Mouse (Mus musculus) hematopoietic multipotent progenitor cell, adult 10-12 weeks (in vitro differentiated cells): ENCODE data around the gene Ntf5. TPM values are rescaled to one million over a fixed set of nuclear protein-coding genes. Genes with fewer than 3 reads are reported as not detected.

ENCODE experiments used
- polyA plus RNA-seq: library from polyadenylated mRNA; stranded (reverse); fragments of >175 nt; gene quantifications from 2 replicates; pipeline ENCODE4 v1.2.3, GENCODE M21; 2012; ENCODE audit warnings: low replicate concordance

The Ntf5 gene
- polyA plus RNA-seq, result 0.08 and 0.28 TPM in 2 replicates

DNA sequence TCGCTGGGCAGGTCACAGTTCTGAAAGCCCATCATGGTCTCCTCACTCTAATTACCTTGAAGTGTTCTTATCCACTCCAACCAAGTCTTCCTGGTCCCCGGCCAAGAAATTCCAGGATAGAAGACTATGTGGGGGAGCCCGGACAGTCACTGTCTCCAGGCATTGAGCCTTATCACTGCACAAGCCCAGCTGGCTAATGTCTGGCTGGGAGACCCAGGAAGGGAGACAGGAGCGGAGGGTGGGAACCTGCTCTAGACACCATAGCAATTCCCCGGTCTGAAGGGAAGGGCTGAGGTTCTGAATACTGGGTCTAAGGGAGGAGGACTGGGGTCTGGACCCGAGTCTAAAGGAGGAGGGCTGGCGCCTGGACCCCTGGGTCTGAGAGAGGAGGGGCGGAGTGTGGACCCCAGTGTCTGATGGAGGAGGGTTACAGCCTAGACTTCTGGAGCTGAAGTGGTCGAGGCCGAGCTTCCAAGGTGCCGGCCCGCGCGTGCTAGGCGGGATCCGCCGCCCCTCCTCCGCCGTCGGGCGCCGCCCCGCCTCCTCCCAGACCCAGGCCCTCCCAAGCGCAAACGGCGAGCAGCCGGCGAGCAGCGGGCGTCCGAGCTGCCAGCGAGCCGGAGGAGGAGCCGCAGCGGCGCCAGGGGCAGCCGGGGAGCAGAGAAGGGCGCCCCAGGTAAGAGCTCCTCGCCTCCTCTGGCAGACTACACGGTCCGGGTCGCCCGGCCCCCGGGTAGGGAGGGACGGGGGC is at the start of gene Ntf5:
TSS of gene Ntf5 (plus strand) at position 583 of the 751 bp plus-strand sequence.

DNA sequence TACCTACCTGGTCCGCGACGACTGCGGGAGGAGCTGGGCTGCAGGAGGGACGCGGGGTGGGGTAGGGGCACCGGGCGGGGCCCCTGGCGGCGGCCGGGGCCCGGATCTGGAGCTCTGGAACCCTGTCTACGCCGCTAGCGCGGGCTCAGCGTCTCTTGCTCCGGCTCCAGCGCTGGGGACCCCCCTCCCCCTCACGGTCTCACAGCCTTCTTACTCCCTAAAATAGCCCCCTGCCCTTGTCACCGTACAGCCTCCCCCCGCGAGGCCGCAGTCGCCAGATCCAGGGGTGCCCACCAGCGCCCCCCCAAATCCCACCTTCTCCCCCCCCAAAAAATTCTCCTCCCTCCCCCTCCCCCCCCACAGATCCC is 46.9 kb upstream of the Ntf5 start, which contains the start of gene Ppfia3:
TSS of gene Ppfia3 (minus strand) at position 368 of the 368 bp plus-strand sequence.

DNA sequence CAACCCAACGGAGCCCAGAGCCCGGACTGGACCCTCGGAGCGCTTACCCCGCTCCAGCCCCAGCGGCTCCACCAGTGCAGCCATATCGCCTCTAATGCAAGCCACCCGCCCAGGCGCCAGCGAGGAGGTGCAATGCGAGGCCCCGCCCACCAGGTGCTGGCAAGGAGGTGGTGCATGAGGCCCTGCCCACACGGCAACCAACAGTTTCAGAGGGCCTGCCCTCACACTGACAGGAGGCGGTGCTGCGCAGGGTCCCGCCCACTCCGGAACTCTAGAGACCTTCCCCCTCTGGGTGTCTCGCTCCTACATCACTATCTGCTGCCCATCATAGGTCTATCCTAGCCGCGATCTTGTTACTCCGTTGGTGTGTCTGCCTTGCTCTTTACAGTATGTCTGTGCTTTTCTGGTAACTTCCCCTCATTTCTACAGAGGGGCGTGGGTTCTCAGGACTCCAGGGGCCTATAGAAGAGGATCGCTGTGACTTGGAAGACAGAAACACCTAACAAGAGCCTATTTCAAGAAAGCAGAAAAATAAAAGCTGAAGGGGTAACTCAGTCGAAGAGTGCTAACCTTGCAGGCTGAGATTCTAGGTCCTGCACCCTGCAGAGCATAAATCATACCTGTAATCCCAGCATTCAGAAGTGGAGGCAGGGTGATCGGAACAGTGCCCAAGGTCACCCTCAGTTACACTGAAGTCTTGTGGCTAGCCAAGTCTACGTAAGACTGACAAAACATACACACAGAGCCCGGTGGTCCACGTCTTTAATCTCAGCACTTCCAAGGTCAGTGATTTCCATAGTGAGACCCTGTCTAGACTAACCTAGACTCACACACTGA is 42.8 kb upstream of the Ntf5 start, which contains the start of gene Lin7b:
TSS of gene Lin7b (minus strand) at position 109 of the 837 bp plus-strand sequence.

DNA sequence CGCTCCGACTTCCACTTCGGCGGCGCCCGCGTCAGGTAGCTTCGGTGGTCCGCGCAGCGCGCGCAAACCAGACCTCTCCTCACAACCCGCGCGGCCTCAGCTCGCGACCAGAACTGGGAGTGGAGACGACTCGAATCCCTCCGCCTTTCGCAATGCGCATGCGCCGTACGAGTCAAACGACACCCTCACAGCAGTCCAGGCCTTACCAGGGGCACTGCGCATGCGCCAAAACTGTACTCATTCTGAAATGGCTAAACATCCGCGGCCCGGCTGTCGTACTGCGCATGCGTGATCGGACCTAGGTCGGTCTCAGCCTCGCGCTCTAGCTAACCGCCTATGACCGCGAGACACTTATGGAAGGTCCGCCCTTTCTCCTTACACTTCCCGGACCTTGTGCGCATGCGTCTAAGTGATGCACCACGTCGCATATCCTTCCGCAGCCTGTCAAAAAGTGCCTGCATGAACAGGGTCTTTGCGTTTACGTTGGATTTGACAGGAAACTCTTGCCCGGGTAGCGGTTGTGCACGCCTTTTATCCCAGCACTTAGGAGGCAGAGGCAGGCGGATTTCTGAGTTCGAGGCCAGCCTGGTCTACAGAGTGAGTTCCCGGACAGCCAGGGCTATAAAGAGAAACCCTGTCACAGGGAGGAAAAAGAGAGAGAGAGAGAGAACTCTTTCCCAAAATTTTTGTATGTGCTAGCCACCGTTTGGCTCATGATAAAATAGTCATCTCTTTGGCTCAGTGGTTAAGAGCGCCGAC is 17.7 kb upstream of the Ntf5 start, which contains the start of gene Snrnp70:
TSS of gene Snrnp70 (minus strand) at position 165 of the 759 bp plus-strand sequence.

DNA sequence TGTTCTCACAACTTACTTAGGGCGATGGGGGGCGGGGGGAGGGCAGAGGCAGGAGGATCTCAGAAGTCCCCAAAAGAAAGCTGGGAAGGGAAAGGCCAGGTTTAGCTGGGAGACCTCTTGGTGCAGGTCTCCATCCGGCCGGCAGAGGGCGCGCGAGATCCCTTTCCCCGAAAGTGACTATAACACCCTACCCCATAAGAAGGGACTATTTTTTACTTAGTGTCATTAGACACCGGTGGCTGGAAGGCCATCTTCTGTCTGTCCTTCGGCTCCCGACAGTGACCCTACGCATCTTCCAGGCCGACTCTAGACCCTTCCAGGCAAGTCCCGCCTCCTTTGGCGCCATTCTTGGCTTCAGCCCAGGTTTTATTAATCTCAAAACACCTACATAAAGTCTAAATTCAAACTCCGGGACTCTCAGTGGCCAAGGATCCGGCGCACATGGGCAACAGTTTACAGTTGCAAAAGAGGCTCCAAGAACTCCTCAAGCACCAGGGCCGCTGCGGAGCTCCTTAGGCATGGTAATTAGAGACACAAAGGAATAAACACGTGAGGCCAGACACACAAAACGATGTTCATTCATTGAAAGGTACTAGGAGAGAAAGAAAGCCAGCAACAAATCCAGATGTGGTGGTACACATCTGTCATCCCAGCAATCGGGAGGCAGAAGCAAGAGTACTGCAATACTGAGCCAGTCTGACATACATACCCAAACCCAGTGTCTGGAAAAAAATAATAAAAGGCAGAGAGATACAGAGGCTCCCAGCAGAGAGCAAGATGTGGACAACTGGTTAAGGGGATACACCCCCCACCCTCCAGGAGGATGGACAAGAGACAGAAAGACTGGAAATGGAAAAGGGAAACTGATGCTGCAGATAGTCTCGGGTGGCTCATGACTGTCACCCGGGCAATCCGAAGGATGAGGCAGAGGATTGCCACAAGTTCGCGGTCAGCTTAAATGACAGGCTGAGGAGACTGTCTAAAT is 8.1 kb upstream of the Ntf5 start, which contains the start of gene Kcna7:
TSS of gene Kcna7 (plus strand) at position 563 of the 985 bp plus-strand sequence.

DNA sequence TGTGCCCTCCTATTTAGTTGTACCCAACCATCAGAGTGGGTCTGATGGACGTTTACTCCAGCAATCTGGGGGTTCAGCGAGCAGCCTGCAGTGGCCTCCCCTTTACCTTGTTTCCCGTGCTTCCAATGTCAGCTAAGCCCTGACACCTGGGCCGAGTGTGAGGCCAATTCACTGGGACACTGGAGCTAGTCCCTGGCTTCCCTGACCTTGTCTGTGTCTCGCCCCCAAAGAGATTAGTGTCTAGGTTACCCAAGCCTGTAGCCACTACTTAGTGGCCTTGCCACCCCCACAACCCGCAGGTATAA is 7.1 kb downstream of the Ntf5 start, which contains the start of gene Lhb:
TSS of gene Lhb (plus strand) at position 206 of the 305 bp plus-strand sequence.

DNA sequence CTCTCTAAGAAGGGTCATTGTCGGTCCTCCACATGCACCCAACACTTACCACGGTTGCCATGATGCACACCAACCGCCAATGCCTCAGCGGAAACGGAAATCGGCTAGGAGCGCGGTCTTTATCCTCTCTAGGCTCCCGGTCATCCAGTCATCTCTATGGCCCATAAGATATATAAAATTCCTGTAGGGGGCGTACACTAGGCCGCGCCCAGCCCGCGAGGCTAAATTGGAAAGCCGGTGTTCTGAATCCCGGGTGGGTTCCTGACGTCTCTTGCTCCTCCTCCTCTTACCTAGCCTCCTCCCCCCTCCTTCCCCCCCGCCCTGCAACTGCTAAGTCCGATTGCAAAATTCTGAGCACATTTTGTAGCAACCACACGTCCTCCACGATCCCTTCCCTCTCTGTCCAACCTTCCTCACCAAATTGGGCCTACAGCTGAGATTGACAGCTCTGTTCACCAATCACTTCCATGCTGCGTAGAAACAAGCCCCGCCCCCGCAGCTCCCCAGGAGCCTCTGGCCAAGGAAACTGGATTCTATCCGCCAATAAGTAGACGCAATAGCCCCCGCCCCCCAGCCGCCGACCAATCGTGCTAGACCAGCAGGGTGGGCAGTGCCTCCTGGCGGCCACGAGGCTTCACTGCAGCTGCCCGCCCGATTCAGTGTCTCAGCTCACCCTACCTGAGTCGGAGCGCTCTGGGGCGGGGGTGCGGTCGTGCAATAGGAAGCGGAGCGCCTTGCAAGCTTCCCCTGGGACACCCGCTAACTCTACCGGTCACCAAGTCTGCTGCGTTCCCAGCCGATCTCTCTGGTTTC is 20.9 kb downstream of the Ntf5 start, which contains the start of gene Gys1:
TSS of gene Gys1 (plus strand) at position 642 of the 813 bp plus-strand sequence.

DNA sequence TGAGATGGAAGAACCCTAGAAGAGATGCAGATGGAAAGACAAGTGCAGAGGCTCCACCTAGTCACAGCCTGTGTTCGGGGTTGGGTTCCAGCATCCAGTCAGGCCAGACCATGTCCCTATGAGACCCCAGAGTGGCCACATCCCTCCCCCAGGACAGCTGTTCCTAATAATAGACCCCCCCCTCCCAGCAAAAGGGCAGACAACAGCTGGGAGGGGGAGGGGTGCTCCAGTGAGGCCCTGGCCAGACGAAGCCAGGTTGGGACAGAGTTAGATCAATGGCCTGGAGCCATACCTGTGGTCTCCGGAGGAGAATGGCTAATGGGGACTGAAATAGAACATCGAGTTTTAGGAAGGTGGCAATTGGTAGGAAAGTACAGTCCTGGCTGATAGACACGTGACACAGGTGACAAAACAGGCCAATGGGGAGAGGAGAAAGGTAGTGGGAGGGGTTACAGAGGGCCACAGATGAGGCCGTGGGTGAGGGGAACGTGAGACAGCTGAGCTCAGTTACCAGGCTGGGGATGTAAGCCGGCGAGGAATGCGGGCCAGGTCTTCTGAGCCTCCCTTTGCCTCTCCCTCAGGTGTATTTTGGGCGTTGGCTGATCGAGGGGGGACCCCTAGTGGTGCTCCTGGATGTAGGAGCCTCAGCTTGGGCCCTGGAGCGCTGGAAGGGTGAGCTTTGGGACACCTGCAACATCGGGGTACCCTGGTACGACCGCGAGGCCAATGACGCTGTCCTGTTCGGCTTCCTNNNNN is 24.2 kb downstream of the Ntf5 start, which contains the start of gene Ruvbl2:
TSS of gene Ruvbl2 (minus strand) at position 576 of the 756 bp plus-strand sequence.

DNA sequence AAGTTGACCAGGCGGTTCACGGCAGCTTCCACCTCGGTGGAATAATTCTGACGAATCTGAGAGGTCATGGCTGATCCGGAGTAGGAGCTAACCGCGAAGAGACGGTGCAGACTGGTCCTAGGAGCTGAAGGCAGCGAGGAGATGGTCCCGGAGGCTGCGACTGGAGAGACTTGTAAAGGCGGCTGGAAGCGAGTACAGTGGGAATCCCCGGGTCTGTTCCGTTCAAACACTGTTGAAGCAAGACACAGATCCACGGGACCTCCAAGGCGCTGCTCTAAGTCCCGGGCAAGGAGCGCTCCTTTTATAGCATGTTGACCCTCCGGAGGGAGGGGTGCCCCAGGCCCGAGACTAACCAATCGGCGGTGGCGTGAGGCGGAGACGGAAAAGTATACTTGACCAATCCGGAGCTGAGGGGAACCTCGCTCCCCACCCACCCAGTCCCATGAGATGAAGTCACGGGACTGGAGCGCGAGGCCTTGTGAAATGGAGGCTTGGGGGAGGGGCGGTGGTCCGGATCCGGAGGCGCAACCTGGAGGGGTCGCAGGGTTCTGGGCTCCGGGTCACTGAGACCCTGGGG is 46.2 kb downstream of the Ntf5 start, which contains the start of gene Ftl1:
TSS of gene Ftl1 (minus strand) at position 321 of the 577 bp plus-strand sequence.

DNA sequence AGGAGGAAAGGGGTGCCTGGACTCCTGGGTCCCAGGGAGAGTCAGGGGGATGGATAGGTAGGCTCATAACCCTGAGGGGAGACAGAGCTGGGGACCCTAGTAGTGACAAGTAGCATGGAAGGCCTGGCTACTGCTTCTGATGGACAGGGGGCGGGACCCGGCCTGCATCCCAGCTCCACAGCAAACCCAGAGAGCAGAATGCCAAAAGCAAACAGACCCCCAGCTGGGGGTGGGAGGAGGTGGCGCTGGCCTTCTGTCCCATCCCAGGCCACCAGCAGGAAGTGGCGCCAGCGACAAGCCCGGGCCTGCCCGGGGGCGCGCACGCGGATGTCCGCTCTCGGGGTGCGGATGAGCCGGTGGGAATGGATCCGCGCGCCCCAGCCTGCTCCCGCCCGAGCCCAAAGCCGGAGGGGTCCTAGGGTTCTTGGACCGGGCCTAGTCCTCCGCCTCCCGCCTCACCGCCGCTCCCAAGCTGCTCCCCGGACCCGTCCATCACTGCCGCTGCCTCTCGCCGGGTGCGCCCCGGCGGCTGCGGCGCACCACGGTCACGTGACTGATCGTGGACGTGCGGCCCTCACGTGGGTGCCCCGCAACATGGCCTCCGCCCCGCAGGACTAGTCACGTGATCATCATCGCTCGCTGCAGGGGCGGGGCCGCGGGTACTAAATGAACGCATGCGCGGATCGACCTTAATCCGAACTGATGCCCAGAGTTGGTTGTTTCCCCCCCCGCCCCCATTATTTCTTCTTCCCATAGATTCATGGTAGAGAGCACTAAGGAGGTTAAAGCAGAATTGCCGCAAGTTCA is 53.0 kb downstream of the Ntf5 start, which contains the start of gene Bax:
TSS of gene Bax (minus strand) at position 616 of the 807 bp plus-strand sequence.

Other genes with a start within 250 kb of the Ntf5 start
- gene Slc17a7, start 249.7 kb upstream of the Ntf5 start, polyA plus RNA-seq, result 0.10 and 0.24 TPM in 2 replicates
- 0.10 TPM in 1 of 2 replicates, not detected in the other for gene Gfy, start 234.1 kb upstream of the Ntf5 start, polyA plus RNA-seq
- gene Pth2, start 232.7 kb upstream of the Ntf5 start, polyA plus RNA-seq, result not detected in 2 replicates
- gene Ccdc155, start 208.8 kb upstream of the Ntf5 start, polyA plus RNA-seq, result 0.47 and 0.54 TPM in 2 replicates
- gene Dkkl1, start 201.5 kb upstream of the Ntf5 start, polyA plus RNA-seq, result 13.5 and 29.6 TPM in 2 replicates
- 0.09 and 0.62 TPM in 2 replicates for gene Tead2, start 197.9 kb upstream of the Ntf5 start, polyA plus RNA-seq
- gene Cd37, start 174.6 kb upstream of the Ntf5 start, polyA plus RNA-seq, result 1,076 and 1,868 TPM in 2 replicates
- gene Slc6a16, start 172.6 kb upstream of the Ntf5 start, polyA plus RNA-seq, result not detected in 2 replicates
- 0.34 and 0.58 TPM in 2 replicates for gene Slc6a21, start 136.2 kb upstream of the Ntf5 start, polyA plus RNA-seq
- 6.9 and 12.1 TPM in 2 replicates for gene Trpm4, start 79.9 kb upstream of the Ntf5 start, polyA plus RNA-seq
- not detected in 2 replicates for gene Hrc, start 78.4 kb upstream of the Ntf5 start, polyA plus RNA-seq
- 0.28 and 2.0 TPM in 2 replicates for gene Ppfia3, start 46.7 kb upstream of the Ntf5 start, polyA plus RNA-seq
- gene Lin7b, start 43.1 kb upstream of the Ntf5 start, polyA plus RNA-seq, result 0.53 TPM in 1 of 2 replicates, not detected in the other
- 628 and 1,029 TPM in 2 replicates for gene Snrnp70, start 18.0 kb upstream of the Ntf5 start, polyA plus RNA-seq
- not detected in 2 replicates for gene Kcna7, start 8.0 kb upstream of the Ntf5 start, polyA plus RNA-seq
- gene Lhb, start 7.1 kb downstream of the Ntf5 start, polyA plus RNA-seq, result not detected in 2 replicates
- gene Gys1, start 21.1 kb downstream of the Ntf5 start, polyA plus RNA-seq, result 15.9 and 25.8 TPM in 2 replicates
- 87.7 and 154 TPM in 2 replicates for gene Ruvbl2, start 24.4 kb downstream of the Ntf5 start, polyA plus RNA-seq
- gene Ftl1, start 46.2 kb downstream of the Ntf5 start, polyA plus RNA-seq, result 6,376 and 13,145 TPM in 2 replicates
- gene Bax, start 53.2 kb downstream of the Ntf5 start, polyA plus RNA-seq, result 173 and 185 TPM in 2 replicates
- not detected in 2 replicates for gene Tulp2, start 68.2 kb downstream of the Ntf5 start, polyA plus RNA-seq
- not detected in 2 replicates for gene Gm45808, start 73.1 kb downstream of the Ntf5 start, polyA plus RNA-seq
- 0.81 and 2.1 TPM in 2 replicates for gene Dhdh, start 75.1 kb downstream of the Ntf5 start, polyA plus RNA-seq
- gene Nucb1, start 96.7 kb downstream of the Ntf5 start, polyA plus RNA-seq, result 224 and 245 TPM in 2 replicates
- 60.5 and 214 TPM in 2 replicates for gene Ppp1r15a, start 112.6 kb downstream of the Ntf5 start, polyA plus RNA-seq
- gene Plekha4, start 112.6 kb downstream of the Ntf5 start, polyA plus RNA-seq, result 0.77 and 1.2 TPM in 2 replicates
- gene Hsd17b14, start 141.2 kb downstream of the Ntf5 start, polyA plus RNA-seq, result 0.28 and 0.90 TPM in 2 replicates
- gene Bcat2, start 156.5 kb downstream of the Ntf5 start, polyA plus RNA-seq, result 14.0 and 38.4 TPM in 2 replicates
- 0.17 TPM in 1 of 2 replicates, not detected in the other for gene Fgf21, start 201.8 kb downstream of the Ntf5 start, polyA plus RNA-seq
- 0.18 and 0.93 TPM in 2 replicates for gene Fut1, start 203.6 kb downstream of the Ntf5 start, polyA plus RNA-seq
- 0.25 and 0.31 TPM in 2 replicates for gene Izumo1, start 208.1 kb downstream of the Ntf5 start, polyA plus RNA-seq
- 3.0 and 3.6 TPM in 2 replicates for gene Rasip1, start 213.8 kb downstream of the Ntf5 start, polyA plus RNA-seq
- 0.20 and 0.42 TPM in 2 replicates for gene Mamstr, start 226.3 kb downstream of the Ntf5 start, polyA plus RNA-seq